Mouse (Mus musculus): ENCODE measurements around the gene Exoc6. TPM values are rescaled to one million over a fixed set of nuclear protein-coding genes. Genes with fewer than 3 reads are reported as not detected.

The Exoc6 gene
- polyA plus RNA-seq, 1 experiment from 2014 or later, result 23.2 TPM

DNA sequence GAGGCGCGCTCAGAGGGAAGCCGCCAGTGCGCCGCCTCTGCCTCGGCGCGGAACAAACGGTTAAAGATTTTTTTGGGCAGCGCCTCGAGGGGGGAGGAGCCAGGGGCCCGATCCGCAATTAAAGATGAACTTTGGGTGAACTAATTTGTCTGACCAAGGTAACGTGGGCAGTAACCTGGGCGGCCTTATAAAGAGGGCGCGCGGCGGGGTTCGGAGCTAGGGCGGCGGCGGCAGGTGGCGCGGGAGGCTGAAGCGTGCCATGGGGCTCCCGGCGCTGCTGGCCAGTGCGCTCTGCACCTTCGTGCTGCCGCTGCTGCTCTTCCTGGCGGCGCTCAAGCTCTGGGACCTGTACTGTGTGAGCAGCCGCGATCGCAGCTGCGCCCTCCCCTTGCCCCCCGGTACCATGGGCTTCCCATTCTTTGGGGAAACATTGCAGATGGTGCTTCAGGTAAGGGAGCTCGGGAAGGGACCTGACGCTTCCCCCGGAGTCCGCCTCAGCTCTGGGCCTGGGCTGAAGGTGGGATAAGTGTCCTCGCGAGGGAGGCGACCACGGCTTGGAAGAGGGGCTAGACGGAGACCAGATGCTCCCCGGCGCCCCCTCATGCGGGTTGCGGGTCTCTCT is 147.5 kb downstream of the Exoc6 start, which contains the start of gene Cyp26a1:
Gene Cyp26a1, plus strand, starts transcription at position 148 of the 622 bp plus-strand sequence.
- ATAC-seq, result no peak
- no peaks in the 10 kb centered on the region for H3K36me3 ChIP-seq (ENCODE audit: control insufficient read depth, insufficient read depth, low read length)
- H3K27ac ChIP-seq (ENCODE audit: low read depth, low read length), result no peak within 1 kb of the TSS
- H3K4me1 ChIP-seq (ENCODE audit: control insufficient read depth, insufficient read depth, low read length), result peaks cover 2% of the 10 kb centered on the region; the same call in 1 of the 2 replicates
- WGBS, result under 1% methylated on average over 51 of the region's 51 CpGs
- H3K27me3 ChIP-seq (replicated peaks; ENCODE audit: control insufficient read depth, insufficient read depth, low read length), result peaks cover 97% of the 10 kb centered on the region
- peak within 1 kb of the TSS; percentile 23 for H3K4me3 ChIP-seq (ENCODE audit: low read depth, low read length)
- H3K4me2 ChIP-seq (ENCODE audit: low read length), result peak within 1 kb of the TSS; percentile 48
- no peak for DNase-seq (ENCODE audit: low spot score)
- H3K9ac ChIP-seq (ENCODE audit: low read length), result no peak within 1 kb of the TSS
- H3K9me3 ChIP-seq (replicated peaks; ENCODE audit: control insufficient read depth, low read length), result no peaks in the 10 kb centered on the region

DNA sequence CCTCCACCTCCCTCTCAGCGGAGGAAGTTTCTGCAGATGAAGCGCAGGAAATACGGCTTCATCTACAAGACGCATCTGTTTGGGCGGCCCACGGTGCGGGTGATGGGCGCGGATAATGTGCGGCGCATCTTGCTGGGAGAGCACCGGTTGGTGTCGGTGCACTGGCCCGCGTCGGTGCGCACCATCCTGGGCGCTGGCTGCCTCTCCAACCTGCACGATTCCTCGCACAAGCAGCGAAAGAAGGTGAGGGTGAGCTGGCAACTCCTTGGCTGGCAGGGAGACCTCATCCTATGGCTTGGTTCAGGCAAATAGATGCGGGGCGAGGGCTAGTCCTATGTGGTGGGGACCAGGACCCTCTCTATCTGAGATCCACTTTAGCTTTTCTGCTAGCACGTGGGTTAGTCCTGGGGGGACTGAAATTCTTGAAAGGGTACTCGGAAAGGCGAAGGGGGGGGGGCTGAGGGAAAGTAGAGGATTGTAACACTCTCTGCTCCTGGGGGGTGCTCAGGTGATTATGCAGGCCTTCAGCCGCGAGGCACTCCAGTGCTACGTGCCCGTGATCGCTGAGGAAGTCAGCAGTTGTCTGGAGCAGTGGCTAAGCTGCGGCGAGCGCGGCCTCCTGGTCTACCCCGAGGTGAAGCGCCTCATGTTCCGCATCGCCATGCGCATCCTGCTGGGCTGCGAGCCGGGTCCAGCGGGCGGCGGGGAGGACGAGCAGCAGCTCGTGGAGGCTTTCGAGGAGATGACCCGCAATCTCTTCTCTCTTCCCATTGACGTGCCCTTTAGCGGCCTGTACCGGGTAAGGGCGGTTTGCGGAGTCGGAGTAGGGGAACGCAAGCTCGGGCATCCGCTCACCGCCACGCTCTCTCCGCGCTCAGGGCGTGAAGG is 148.3 kb downstream of the Exoc6 start:
- DNase-seq (ENCODE audit: low spot score) (no peak), ATAC-seq (peak; percentile 35; the same call in 1 of the 2 replicates)
- Histone ChIP-seq H3K4me1 (ENCODE audit: control insufficient read depth, insufficient read depth, low read length) (peaks cover 2% of the 10 kb centered on the region; the same call in 1 of the 2 replicates), H3K9ac (ENCODE audit: low read length) (no peak overlapping the region), H3K4me3 (ENCODE audit: low read depth, low read length) (peak overlapping the region; percentile 23), H3K4me2 (ENCODE audit: low read length) (peak overlapping the region; percentile 48), H3K27ac (ENCODE audit: low read depth, low read length) (no peak overlapping the region), H3K36me3 (ENCODE audit: control insufficient read depth, insufficient read depth, low read length) (no peaks in the 10 kb centered on the region), H3K9me3 (replicated peaks; ENCODE audit: control insufficient read depth, low read length) (no peaks in the 10 kb centered on the region), H3K27me3 (replicated peaks; ENCODE audit: control insufficient read depth, insufficient read depth, low read length) (peaks cover 97% of the 10 kb centered on the region)
- 2% methylated on average over 61 of the region's 63 CpGs for WGBS

GRCm38 (mm10) chr19:37699711-37700110 is 149.5 kb downstream of the Exoc6 start:
- Histone ChIP-seq H3K4me1 (ENCODE audit: control insufficient read depth, insufficient read depth, low read length) (peaks cover 2% of the 10 kb centered on the region; the same call in 1 of the 2 replicates), H3K4me3 (ENCODE audit: low read depth, low read length) (no peak overlapping the region), H3K9ac (ENCODE audit: low read length) (no peak overlapping the region), H3K27me3 (replicated peaks; ENCODE audit: control insufficient read depth, insufficient read depth, low read length) (peaks cover 90% of the 10 kb centered on the region), H3K4me2 (ENCODE audit: low read length) (no peak overlapping the region), H3K9me3 (replicated peaks; ENCODE audit: control insufficient read depth, low read length) (no peaks in the 10 kb centered on the region), H3K27ac (ENCODE audit: low read depth, low read length) (no peak overlapping the region), H3K36me3 (ENCODE audit: control insufficient read depth, insufficient read depth, low read length) (no peaks in the 10 kb centered on the region)
- 19% methylated on average over 9 of the region's 9 CpGs for WGBS
- ATAC-seq (no peak), DNase-seq (ENCODE audit: low spot score) (no peak)

DNA sequence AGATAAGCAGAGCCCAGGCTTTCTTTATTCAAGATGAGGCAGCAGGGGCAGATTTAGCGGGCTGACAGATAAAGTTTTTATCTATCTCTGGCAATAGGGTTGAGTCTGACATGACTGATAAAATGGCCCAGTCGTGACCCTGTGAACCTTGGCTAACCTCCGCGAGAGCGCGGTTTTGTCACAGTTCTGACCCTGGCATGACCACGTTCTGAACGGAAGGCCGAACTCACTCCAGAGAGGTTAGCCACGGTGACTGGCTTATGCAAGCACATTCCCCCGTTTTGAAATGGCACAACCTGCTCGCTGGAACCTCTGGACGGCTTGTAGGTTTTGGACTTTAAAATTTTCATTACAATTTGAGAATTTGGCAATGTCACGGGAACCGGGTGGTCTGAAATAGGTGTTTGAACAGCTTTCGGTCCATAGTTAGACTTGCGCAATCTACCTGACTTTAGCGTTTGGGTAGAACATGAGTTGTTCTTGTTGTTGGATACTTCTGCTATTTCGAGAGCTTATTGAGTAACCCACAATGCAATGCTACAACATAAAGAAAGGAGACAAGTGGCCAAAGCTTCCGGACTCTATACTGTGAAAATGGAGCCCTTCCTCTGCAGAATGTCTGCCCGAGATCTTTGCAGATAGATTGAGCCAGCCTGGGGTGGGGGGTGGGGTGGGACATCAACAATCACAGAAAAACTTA is 152.3 kb downstream of the Exoc6 start:
- Histone ChIP-seq H3K4me2 (ENCODE audit: low read length) (no peak overlapping the region), H3K4me1 (ENCODE audit: control insufficient read depth, insufficient read depth, low read length) (0 out of 2 replicates have a peak, but pooled peaks cover 2% of the 10 kb centered on the region), H3K36me3 (ENCODE audit: control insufficient read depth, insufficient read depth, low read length) (no peaks in the 10 kb centered on the region), H3K27ac (ENCODE audit: low read depth, low read length) (no peak overlapping the region), H3K4me3 (ENCODE audit: low read depth, low read length) (no peak overlapping the region), H3K27me3 (replicated peaks; ENCODE audit: control insufficient read depth, insufficient read depth, low read length) (peaks cover 64% of the 10 kb centered on the region), H3K9ac (ENCODE audit: low read length) (no peak overlapping the region), H3K9me3 (replicated peaks; ENCODE audit: control insufficient read depth, low read length) (no peaks in the 10 kb centered on the region)
- ATAC-seq, result no peak
- 83% methylated on average over 21 of the region's 21 CpGs for WGBS
- DNase-seq (ENCODE audit: low spot score), result no peak

- 15% methylated on average over 3 of the region's 3 CpGs for WGBS
- Histone ChIP-seq H3K9ac (ENCODE audit: low read length) (no peak overlapping the region), H3K4me3 (ENCODE audit: low read depth, low read length) (no peak overlapping the region), H3K27me3 (replicated peaks; ENCODE audit: control insufficient read depth, insufficient read depth, low read length) (peaks cover 49% of the 10 kb centered on the region), H3K4me1 (ENCODE audit: control insufficient read depth, insufficient read depth, low read length) (no peaks in the 10 kb centered on the region), H3K36me3 (ENCODE audit: control insufficient read depth, insufficient read depth, low read length) (no peaks in the 10 kb centered on the region), H3K4me2 (ENCODE audit: low read length) (no peak overlapping the region), H3K9me3 (replicated peaks; ENCODE audit: control insufficient read depth, low read length) (no peaks in the 10 kb centered on the region), H3K27ac (ENCODE audit: low read depth, low read length) (no peak overlapping the region)
- ATAC-seq (peak; percentile 44; the same call in 1 of the 2 replicates), DNase-seq (ENCODE audit: low spot score) (peak; percentile 58)
Measured at GRCm38 (mm10) chr19:37703902-37704509, 153.8 kb downstream of the Exoc6 start.

GRCm38 (mm10) chr19:37705722-37706121 is 155.5 kb downstream of the Exoc6 start:
- Histone ChIP-seq H3K27me3 (replicated peaks; ENCODE audit: control insufficient read depth, insufficient read depth, low read length) (peaks cover 32% of the 10 kb centered on the region), H3K27ac (ENCODE audit: low read depth, low read length) (no peak overlapping the region), H3K4me3 (ENCODE audit: low read depth, low read length) (no peak overlapping the region), H3K9me3 (replicated peaks; ENCODE audit: control insufficient read depth, low read length) (no peaks in the 10 kb centered on the region), H3K4me1 (ENCODE audit: control insufficient read depth, insufficient read depth, low read length) (no peaks in the 10 kb centered on the region), H3K9ac (ENCODE audit: low read length) (no peak overlapping the region), H3K36me3 (ENCODE audit: control insufficient read depth, insufficient read depth, low read length) (no peaks in the 10 kb centered on the region), H3K4me2 (ENCODE audit: low read length) (no peak overlapping the region)
- ATAC-seq (no peak), DNase-seq (ENCODE audit: low spot score) (no peak)
- WGBS, result 96% methylated on average over 5 of the region's 5 CpGs

- Histone ChIP-seq H3K4me2 (ENCODE audit: low read length) (no peak overlapping the region), H3K27ac (ENCODE audit: low read depth, low read length) (no peak overlapping the region), H3K27me3 (replicated peaks; ENCODE audit: control insufficient read depth, insufficient read depth, low read length) (no peaks in the 10 kb centered on the region), H3K36me3 (ENCODE audit: control insufficient read depth, insufficient read depth, low read length) (no peaks in the 10 kb centered on the region), H3K9ac (ENCODE audit: low read length) (no peak overlapping the region), H3K4me3 (ENCODE audit: low read depth, low read length) (no peak overlapping the region), H3K4me1 (ENCODE audit: control insufficient read depth, insufficient read depth, low read length) (no peaks in the 10 kb centered on the region), H3K9me3 (replicated peaks; ENCODE audit: control insufficient read depth, low read length) (no peaks in the 10 kb centered on the region)
- DNase-seq (ENCODE audit: low spot score) (no peak), ATAC-seq (no peak)
- WGBS, result 74% methylated on average over 10 of the region's 10 CpGs
Measured at GRCm38 (mm10) chr19:37714681-37715080, 164.5 kb downstream of the Exoc6 start.

- ATAC-seq (no peak), DNase-seq (ENCODE audit: low spot score) (no peak)
- H3K9me3 ChIP-seq (replicated peaks; ENCODE audit: control insufficient read depth, low read length), result no peaks in the 10 kb centered on the region
- no peaks in the 10 kb centered on the region for H3K36me3 ChIP-seq (ENCODE audit: control insufficient read depth, insufficient read depth, low read length)
- H3K4me2 ChIP-seq (ENCODE audit: low read length), result no peak overlapping the region
- H3K27ac ChIP-seq (ENCODE audit: low read depth, low read length), result no peak overlapping the region
- WGBS, result 94% methylated on average over 1 of the region's 1 CpGs
- H3K27me3 ChIP-seq (replicated peaks; ENCODE audit: control insufficient read depth, insufficient read depth, low read length), result no peaks in the 10 kb centered on the region
- no peak overlapping the region for H3K9ac ChIP-seq (ENCODE audit: low read length)
- H3K4me1 ChIP-seq (ENCODE audit: control insufficient read depth, insufficient read depth, low read length), result no peaks in the 10 kb centered on the region
- H3K4me3 ChIP-seq (ENCODE audit: low read depth, low read length), result no peak overlapping the region
Measured at GRCm38 (mm10) chr19:37715980-37716379, 165.8 kb downstream of the Exoc6 start.

Data from forebrain, embryonic 14.5 days (tissue).